Mouse (Mus musculus) stomach, embryonic 14.5 days (tissue): ENCODE measurements at regions not wholly inside any gene's neighbourhood (a gene's known extent, or its start where the extent isn't known, plus 50 kb on each side); places are given as distances from the start of the nearest gene placed in this dataset.

Experiments
- ATAC-seq: fragments of 200-750 bp; cut with Nextera tagmentation; 2 replicates; pipeline ENCODE4 v1.8.0; 2017; ENCODE audit warnings: low read depth, moderate TSS enrichment; ENCODE audit not compliant: insufficient number of reproducible peaks, insufficient read depth, low FRiP score
- H3K27ac ChIP-seq: fragments of 300-500 bp; sonication (generic); 2 replicates; pipeline ENCODE4 v1.5.1; 2014; ENCODE audit warnings: mild to moderate bottlenecking, low read length, moderate library complexity, mixed read lengths
- H3K27me3 ChIP-seq: fragments of 300-500 bp; sonication (generic); 2 replicates; pipeline ENCODE4 v1.6.1; 2014; ENCODE audit warnings: low read length, control low read depth, mixed read lengths; ENCODE audit not compliant: control insufficient read depth, insufficient read depth
- H3K36me3 ChIP-seq: fragments of 300-500 bp; sonication (generic); 2 replicates; pipeline ENCODE4 v1.6.1; 2014; ENCODE audit warnings: mild to moderate bottlenecking, control low read depth, low read length, moderate library complexity, mixed read lengths; ENCODE audit not compliant: control insufficient read depth, insufficient read depth
- H3K4me1 ChIP-seq: fragments of 300-500 bp; sonication (generic); 2 replicates; pipeline ENCODE4 v1.6.1; 2014; ENCODE audit warnings: low read length, control low read depth, mixed read lengths; ENCODE audit not compliant: control insufficient read depth, insufficient read depth
- H3K4me2 ChIP-seq: fragments of 300-500 bp; sonication (generic); replicated peaks from 2 replicates; pipeline ENCODE4 v1.6.1; 2014; ENCODE audit warnings: low read depth, low read length, control low read depth
- H3K4me3 ChIP-seq: fragments of 300-500 bp; sonication (generic); 2 replicates; pipeline ENCODE4 v1.5.1; 2014; ENCODE audit warnings: low read depth, low read length, control low read depth
- H3K9ac ChIP-seq: fragments of 300-500 bp; sonication (generic); replicated peaks from 2 replicates; pipeline ENCODE4 v1.6.1; 2014; ENCODE audit warnings: low read depth, mild to moderate bottlenecking, control low read depth, low read length, moderate library complexity, mixed read lengths
- H3K9me3 ChIP-seq: fragments of 300-500 bp; sonication (generic); 2 replicates; pipeline ENCODE4 v1.6.1; 2016; ENCODE audit warnings: low read depth, low read length, control low read depth; ENCODE audit not compliant: control insufficient read depth
- WGBS: fragments of 180-500 bp; shearing (Covaris S2); extraction: QIAGEN DNeasy Blood & Tissue Kit; methylation state at CpG from one replicate; pipeline ENCODE4 v1.1.7; 2014; 5-methylcytosine and 5-hydroxymethylcytosine counted together

- H3K27ac ChIP-seq: no peak overlapping the region
- no peaks in the 10 kb centered on the region for H3K9me3 ChIP-seq
- 66% methylated on average over 2 of the region's 2 CpGs for WGBS
- no peaks in the 10 kb centered on the region for H3K27me3 ChIP-seq
- no peak overlapping the region for H3K4me3 ChIP-seq
- no peak overlapping the region for H3K9ac ChIP-seq
- no peak overlapping the region for H3K4me2 ChIP-seq
- H3K36me3 ChIP-seq: no peaks in the 10 kb centered on the region
- no peak for ATAC-seq
- H3K4me1 ChIP-seq: no peaks in the 10 kb centered on the region
Measured at GRCm38 (mm10) chr8:76618721-76619120, 280.5 kb upstream of the Nr3c2 start.

- Histone ChIP-seq H3K27me3 (no peaks in the 10 kb centered on the region), H3K4me2 (no peak overlapping the region), H3K9ac (no peak overlapping the region), H3K27ac (no peak overlapping the region), H3K4me1 (no peaks in the 10 kb centered on the region), H3K4me3 (no peak overlapping the region), H3K9me3 (no peaks in the 10 kb centered on the region), H3K36me3 (no peaks in the 10 kb centered on the region)
- ATAC-seq: no peak
- WGBS: 40% methylated on average over 3 of the region's 3 CpGs
Measured at GRCm38 (mm10) chr8:76620853-76621252, 278.4 kb upstream of the Nr3c2 start.

- H3K36me3 ChIP-seq: no peaks in the 10 kb centered on the region
- no peaks in the 10 kb centered on the region for H3K9me3 ChIP-seq
- no peak overlapping the region for H3K4me3 ChIP-seq
- no peak overlapping the region for H3K27ac ChIP-seq
- WGBS: 66% methylated on average over 1 of the region's 1 CpGs
- H3K4me2 ChIP-seq: no peak overlapping the region
- no peak overlapping the region for H3K9ac ChIP-seq
- H3K27me3 ChIP-seq: no peaks in the 10 kb centered on the region
- H3K4me1 ChIP-seq: no peaks in the 10 kb centered on the region
- ATAC-seq: no peak
Measured at GRCm38 (mm10) chr8:76633086-76633485, 266.2 kb upstream of the Nr3c2 start.
